Mouse (Mus musculus): ENCODE data around the gene H2afz. TPM values are rescaled to one million over a fixed set of nuclear protein-coding genes. Genes with fewer than 3 reads are reported as not detected.

H2afz gene
- total RNA-seq, 2 experiments from 2014 or later, result 306 to 315 TPM

Other genes with a start within 250 kb of the H2afz start
- gene Ddit4l, start 242.9 kb upstream of the H2afz start, total RNA-seq (2021), result 1 to 10 TPM; 3.6 to 4.2 TPM
- gene Gm21962, start 193.0 kb upstream of the H2afz start, total RNA-seq (2021), result not detected
- gene Dnajb14, start 3.2 kb downstream of the H2afz start, total RNA-seq (2021), result 10 to 100 TPM; 10.6 to 11.8 TPM
- 10 to 100 TPM; 74.1 to 79.4 TPM for gene Lamtor3, start 54.0 kb downstream of the H2afz start, total RNA-seq (2021)
- 1 to 10 TPM; 7.6 to 7.8 TPM for gene Dapp1, start 117.1 kb downstream of the H2afz start, total RNA-seq (2021)
- gene 1110002E22Rik, start 200.6 kb downstream of the H2afz start, total RNA-seq (2021), result 10 to 100 TPM; 56.0 to 60.4 TPM
- gene Gm5105, start 202.9 kb downstream of the H2afz start, total RNA-seq (2021), result 1 to 10 TPM in 1 of 2 experiments, under 1 TPM in 1; 0.48 to 1.0 TPM